Mouse (Mus musculus): ENCODE measurements around the gene Ptpra.

The Ptpra gene

GRCm38 (mm10) chr2:130595596-130595995 lies 145.5 kb downstream of the Ptpra start:
- no peak for DNase-seq (ENCODE audit: extremely low read depth, low read depth)

GRCm38 (mm10) chr2:130597601-130598010 lies 147.5 kb downstream of the Ptpra start:
- DNase-seq (ENCODE audit: extremely low read depth, low read depth) = peak; percentile 45

DNA sequence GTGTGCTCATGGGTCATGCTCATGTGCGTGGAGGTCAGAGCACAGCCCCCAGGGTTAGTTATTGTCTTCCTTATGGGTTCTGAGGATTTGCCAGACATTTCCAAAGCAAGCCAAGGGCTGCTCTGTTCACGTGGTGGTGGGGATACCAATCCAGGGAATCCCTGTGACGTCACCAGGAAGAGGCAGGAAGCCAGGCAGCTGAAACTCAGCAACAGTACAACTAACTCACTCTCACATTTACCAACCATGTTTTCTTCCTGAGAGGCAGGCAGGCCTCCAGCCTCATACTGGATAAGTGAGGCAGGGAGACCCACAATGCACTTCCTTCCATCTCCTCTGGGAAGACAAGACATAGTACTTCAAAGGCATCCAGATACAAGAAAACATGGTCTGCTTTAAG lies 148.3 kb downstream of the Ptpra start:
- no peak for DNase-seq (ENCODE audit: extremely low read depth, low read depth)

DNA sequence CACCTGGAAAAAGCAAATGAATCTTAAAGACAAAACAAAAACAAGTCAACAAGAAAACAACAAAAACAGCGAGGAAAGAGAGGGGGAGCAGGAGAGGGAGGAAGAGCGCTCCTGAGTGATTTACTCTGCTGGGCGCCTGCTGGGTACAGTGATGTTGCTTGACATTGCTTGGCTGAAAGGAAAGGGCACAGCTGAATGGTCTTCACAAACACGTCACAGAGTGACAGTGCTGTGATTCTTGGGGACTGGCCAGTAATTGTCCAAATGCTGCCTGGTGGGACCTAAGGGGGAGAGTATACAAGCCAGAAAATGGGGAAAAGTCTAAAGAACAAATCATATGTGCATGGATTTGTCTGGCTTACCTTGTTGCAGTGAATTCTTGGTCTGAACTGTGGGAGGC lies 152.1 kb downstream of the Ptpra start:
- no peak for DNase-seq (ENCODE audit: extremely low read depth, low read depth)
